Mouse (Mus musculus) cerebellum, adult 2 months (tissue): ENCODE measurements around the gene Plppr3.

Experiments
- CTCF ChIP-seq: fragments of 200-500 bp; IDR thresholded peaks from 2 replicates; pipeline ENCODE4 v1.5.1; 2011; ENCODE audit warnings: low read depth, mild to moderate bottlenecking, control low read depth, low read length, moderate library complexity, borderline replicate concordance; ENCODE audit not compliant: insufficient read depth
- POLR2A ChIP-seq: fragments of 200-500 bp; IDR thresholded peaks from 2 replicates; pipeline ENCODE4 v1.6.1; 2011; ENCODE audit warnings: low read length, control low read depth, borderline replicate concordance; ENCODE audit not compliant: insufficient read depth

- no peak for TF ChIP-seq CTCF
- TF ChIP-seq POLR2A: no peak
These were observed 16.2 kb upstream of the Plppr3 start, which contains the start of gene Cfd for GRCm38 (mm10) chr10:79890670-79891069.
